Mouse (Mus musculus) common myeloid progenitor, adult 5-6 weeks (primary cell): ENCODE data around the gene Tacr2. TPM values are rescaled to one million over a fixed set of nuclear protein-coding genes. Genes with fewer than 3 reads are reported as not detected.

Source experiments
- ATAC-seq: replicated peaks from 2 replicates; pipeline ENCODE4 v1.8.0; 2016; ENCODE audit warnings: low read depth, mild to moderate bottlenecking, moderate TSS enrichment, inconsistent platforms; ENCODE audit not compliant: poor library complexity, severe bottlenecking
- total RNA-seq: library from RNA; stranded (forward); fragments of 200-1000, 187-1606 nt; gene quantifications from 2 replicates; pipeline ENCODE4 v1.2.3, GENCODE M21; 2017

The Tacr2 gene
- not detected in 2 replicates for total RNA-seq

DNA sequence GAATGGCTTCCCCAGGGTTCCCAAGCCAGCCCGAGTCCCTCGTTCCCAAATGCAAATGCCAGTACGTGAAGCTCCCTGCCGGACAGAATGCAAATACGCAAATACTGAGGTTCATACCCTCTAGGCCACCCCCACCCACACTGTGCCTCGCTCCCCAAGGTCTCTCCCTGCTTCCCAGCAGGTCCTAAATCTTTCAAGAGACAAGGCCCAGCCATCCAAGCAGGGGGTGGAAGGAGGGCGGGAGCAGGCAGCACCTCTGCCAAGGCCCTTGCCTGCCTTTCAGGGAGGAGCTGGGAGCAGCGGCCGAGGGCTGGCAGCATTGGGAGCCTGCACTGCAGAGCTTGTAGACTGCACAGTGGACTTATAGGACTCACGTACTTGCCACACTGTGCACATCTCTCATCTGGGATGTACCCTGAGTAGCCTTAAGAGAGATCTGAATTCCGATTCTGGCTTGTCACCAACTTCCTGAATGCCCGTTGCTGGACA, at the start of gene Tacr2:
Tacr2 (plus strand) TSS at position 439 of the 489 bp plus-strand sequence.
- ATAC-seq = no peak

DNA sequence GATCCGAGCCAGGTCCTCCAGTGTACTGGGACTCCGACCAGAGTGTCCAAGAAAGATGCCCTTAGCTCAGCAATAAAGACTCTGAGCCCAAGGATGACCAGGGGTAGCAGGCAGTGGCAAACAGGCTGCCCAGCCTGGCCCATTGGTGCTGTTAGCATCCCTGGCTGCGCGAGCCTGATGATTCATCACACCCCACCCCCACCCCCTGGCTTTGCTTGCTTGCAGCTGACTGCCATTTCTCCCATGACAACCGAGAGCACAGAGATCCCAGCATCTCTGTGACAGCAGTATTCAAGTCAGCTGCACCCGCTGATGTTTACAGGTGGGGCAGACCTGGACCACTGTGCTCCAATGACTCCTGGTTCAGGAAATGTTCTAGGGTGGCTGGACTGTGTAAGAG, 49.7 kb upstream of the Tacr2 start:
- no peak for ATAC-seq

GRCm38 (mm10) chr10:62208241-62208896, 43.9 kb upstream of the Tacr2 start:
- no peak for ATAC-seq

GRCm38 (mm10) chr10:62211310-62211709, 40.9 kb upstream of the Tacr2 start:
- ATAC-seq = no peak

DNA sequence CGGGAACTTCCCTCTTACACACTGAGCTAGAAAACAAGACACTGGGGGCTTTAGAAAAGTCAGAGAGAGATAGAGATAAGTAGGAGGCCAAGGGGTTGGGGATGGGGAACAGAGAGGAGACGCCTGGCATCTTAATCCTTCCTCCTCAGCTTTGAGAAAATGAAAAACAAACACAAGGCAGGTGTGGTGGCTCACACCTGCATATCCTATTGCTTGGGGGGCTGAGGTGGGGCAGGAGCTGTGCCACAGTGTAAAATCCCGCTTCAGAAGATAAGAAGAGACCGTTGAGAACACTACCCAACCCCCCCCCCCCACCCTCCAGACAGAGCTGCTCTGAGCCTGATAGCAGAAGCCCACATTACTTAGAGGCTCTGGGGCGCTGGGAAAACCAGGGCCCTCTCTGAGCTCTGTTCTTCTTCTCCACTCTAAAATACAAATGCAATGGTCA, 37.0 kb upstream of the Tacr2 start:
- ATAC-seq = peak; percentile 40

DNA sequence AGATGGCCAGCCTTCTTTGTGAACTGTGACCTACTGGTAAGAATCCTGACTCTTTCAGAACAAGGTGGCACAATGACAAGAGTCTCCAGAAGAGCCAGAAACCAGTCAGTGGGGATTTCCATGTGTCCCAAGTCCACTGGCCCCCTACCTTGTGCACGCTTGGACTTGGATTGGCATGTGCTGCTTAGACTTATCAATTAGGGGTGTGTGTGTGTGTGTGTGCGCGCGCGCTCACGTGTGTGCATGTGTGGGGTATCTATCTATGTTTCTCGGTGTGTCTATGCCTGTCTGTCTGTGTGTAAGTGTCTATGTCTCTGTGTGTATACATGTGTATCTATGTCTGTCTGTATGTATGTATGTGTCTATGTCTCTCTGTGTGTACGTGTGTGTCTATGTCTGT, 36.6 kb upstream of the Tacr2 start:
- no peak for ATAC-seq

GRCm38 (mm10) chr10:62216595-62216994, 35.6 kb upstream of the Tacr2 start:
- ATAC-seq = peak; percentile 64

DNA sequence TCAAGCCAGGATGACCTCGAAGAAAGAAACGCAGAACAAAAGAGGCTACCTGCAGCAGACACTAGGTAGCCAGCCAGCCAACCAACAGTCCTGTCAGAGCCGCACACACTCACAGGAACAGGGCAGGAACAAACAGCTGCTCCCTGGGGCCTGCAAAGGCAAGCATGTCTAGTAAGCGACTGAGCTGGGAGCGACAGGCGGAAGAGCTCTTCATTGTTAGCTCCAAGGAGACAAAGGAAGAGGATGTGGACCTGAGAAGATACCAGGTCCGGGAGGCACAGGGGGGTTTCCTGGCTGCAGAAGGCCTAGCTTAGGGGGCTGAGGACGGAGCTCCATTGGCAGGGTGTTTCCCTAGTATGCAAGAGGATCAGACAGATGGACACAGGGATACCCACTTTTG, 35.0 kb upstream of the Tacr2 start:
- ATAC-seq = no peak

GRCm38 (mm10) chr10:62218044-62218788, 34.0 kb upstream of the Tacr2 start:
- no peak for ATAC-seq

DNA sequence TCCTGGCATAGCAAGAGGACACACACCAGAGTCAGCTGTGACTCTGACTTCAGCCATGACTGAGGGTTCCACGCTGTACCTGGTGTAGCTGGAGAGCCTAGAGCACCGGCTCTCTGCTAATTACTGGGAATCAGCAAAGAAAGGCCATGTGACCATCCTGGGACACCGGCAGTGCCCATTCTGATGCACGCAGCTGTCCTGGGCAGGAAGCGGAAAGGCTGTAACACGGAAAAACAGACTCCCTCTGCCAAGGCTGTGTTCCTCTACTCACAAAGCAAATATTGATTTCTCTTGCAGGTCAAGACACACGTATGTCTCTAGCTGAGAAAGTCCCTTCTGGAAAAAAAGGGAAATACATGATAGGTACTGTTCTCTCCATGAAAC, 33.5 kb upstream of the Tacr2 start:
- ATAC-seq = no peak

DNA sequence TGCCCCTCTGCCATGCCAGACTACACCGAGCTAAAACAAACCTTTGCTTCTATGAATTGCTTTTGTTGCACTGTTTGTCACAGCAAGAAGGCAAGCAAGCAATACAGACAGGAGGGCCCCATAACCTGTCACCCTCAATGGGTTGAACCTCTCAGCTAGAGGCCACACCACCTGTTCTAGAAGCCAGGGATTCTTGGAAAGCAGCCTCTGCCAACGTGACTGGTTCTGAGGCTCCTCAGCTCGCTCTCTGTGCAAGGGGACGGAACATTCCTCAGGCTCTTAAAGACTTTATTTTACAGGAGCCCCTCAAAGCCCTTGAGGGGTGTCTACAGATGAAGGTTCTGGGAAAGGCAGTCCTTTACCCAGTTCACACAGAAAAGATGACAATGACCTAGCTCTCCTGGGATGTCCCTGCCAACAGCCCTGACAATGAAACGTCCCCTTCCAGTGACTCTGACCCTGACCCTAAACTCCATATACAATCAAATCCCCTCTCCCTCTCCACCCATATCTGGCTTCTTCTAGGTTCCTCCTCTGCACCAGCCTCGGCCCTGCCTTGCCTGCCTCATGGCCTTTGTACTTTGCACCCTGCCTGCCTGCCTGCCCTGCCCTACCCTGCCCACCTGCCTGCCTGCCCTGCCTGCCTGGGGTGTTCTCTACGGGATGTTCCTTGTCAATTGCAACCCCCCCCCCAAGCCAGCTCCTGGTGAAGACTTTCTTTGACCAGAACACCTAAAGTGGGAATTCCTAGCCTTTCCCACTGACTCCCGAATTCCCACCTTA, 31.3 kb upstream of the Tacr2 start:
- no peak for ATAC-seq

- no peak for ATAC-seq
Measured at GRCm38 (mm10) chr10:62221647-62222046, 30.6 kb upstream of the Tacr2 start.

DNA sequence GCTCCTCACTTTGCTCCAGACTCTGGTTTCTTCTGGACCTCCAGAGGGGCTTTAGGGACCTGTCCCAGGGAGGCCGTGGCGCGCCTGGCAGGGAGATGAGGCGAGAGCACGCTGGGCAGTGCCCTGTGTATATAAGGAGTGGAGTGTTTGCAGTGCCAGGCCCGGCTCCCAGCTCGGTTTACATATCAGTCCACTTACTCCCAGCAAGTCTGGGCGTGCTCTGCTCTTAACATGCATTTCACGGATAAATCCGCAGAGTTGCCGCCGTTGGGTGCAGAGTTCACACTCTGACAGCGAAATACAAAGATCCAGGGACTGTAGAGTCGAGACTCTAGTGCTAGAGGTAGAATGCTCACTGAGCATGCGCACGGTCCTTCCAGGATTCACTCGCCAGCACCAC, 29.5 kb upstream of the Tacr2 start:
- no peak for ATAC-seq

GRCm38 (mm10) chr10:62224231-62224630, 28.0 kb upstream of the Tacr2 start:
- no peak for ATAC-seq

GRCm38 (mm10) chr10:62225839-62226238, 26.4 kb upstream of the Tacr2 start:
- ATAC-seq = no peak

GRCm38 (mm10) chr10:62228126-62228525, 24.1 kb upstream of the Tacr2 start:
- ATAC-seq = no peak

DNA sequence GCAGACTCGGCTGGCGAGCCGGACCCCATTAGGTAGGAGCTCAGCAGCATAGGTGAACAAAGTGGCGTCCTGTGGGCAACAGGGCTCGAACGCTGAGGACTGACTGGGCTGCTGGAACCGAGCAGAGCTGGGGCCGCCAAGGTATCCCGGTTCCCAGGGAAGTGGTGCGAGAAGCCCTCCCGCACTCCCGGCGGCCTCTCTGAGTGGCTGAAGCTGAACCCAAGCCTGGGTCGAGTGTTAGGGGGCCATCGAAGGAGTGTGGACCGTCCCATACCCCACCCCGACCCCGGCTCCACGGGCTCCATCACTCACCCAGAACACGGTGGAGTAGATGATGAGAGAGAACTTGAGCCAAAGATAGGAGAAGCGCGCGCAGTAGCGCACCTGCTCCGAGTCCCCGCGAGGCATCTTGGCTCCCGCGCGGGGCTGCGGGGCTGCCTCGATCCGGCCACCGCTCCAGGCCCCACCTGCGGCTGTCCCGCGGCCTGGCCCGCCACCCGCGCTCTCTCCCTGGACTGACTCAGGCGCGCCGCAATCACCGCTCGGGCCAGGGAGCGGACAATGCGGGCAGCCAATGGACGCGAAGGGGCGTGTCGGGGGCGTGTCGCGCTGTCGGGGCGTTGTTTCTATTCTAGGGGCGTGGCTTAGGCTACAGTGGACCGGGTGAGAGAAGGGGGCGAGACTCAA, 21.4 kb upstream of the Tacr2 start, which contains the start of gene Tspan15:
Tspan15 (minus strand) TSS at position 544 of the 687 bp plus-strand sequence.
- peak; percentile 98 for ATAC-seq

GRCm38 (mm10) chr10:62231395-62231732, 20.9 kb upstream of the Tacr2 start:
- ATAC-seq = no peak

DNA sequence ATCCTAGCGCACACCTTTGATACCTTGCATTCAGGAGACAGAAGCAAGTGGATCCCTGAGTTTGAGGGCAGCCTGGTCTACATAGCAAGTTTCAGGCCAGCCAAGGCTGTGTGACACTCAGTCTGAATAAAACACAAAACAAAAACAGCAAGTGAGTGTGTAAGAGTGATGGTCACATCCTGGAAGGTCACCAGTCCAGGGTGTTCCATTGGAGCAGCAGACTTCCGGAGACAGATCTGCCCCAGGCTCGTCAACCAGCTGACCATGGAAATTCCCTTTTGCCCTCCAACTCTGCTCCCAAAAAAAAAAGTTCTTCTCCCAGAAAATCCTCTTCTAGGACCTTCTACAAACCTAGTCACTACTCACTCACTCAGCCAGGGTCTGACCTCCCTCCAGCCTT, 20.4 kb upstream of the Tacr2 start:
- no peak for ATAC-seq

DNA sequence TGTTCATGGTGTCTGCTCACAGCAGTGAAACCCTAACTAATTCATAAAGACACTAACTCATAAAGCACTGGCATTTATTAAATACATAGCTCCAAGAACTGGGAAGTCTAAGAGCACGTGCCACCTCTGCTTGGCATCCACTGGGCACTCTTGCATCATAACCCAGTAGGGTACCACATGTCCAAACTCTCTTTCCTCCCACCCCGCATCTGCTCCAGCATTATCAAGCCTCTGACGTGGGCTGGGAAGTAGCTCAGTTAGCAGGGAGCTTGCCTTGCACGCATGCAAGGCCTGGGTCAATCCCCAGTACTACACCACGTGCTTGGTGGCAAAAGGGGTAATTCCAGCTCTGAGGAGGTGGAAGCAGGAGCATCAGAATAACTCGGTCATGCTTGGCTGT, 16.1 kb upstream of the Tacr2 start:
- no peak for ATAC-seq
